Mouse (Mus musculus) CH12.LX (cell line): Measurements from ENCODE around the gene Pgap3. TPM values are rescaled to one million over a fixed set of nuclear protein-coding genes. Genes with fewer than 3 reads are reported as not detected.
A peak's percentile ranks its signal among the peaks of the same experiment; 100 is the strongest.

Source experiments
- DNase-seq: peaks from one replicate; pipeline ENCODE4 v3.0.0-alpha.2; 2013; ENCODE audit errors: extremely low read depth
- H3K27ac ChIP-seq: 2 replicates; pipeline ENCODE4 v1.5.1; 2012; ENCODE audit warnings: low read depth, mild to moderate bottlenecking, control low read depth, moderate library complexity; ENCODE audit not compliant: insufficient read depth
- H3K27me3 ChIP-seq: replicated peaks from 2 replicates; pipeline ENCODE3; 2012; ENCODE audit warnings: inconsistent platforms
- H3K36me3 ChIP-seq, 2 experiments: replicated peaks in 1 of 2; 2 replicates each; pipeline versions ENCODE3 to v1.6.1; 2012; ENCODE audit warnings: inconsistent platforms in 1 of 2, low read length in 1 of 2, mild to moderate bottlenecking in 1 of 2, mixed read lengths in 1 of 2, moderate library complexity in 1 of 2; ENCODE audit not compliant: control insufficient read depth in 1 of 2, insufficient read depth in 1 of 2
- H3K4me1 ChIP-seq, 2 experiments: 2 replicates each; pipeline ENCODE4 v1.6.1; 2012; ENCODE audit warnings: inconsistent platforms in 1 of 2, moderate library complexity in 1 of 2; ENCODE audit not compliant: insufficient read depth in 2 of 2, control insufficient read depth in 1 of 2
- H3K4me2 ChIP-seq: 2 replicates; pipeline ENCODE4 v1.6.1; 2012; ENCODE audit warnings: low read depth, mild to moderate bottlenecking, control low read depth; ENCODE audit not compliant: poor library complexity, insufficient read depth, severe bottlenecking
- H3K4me3 ChIP-seq, 3 experiments: fragments of 150-350 bp in 1 of 3; sonication (generic) in 1 of 3; replicated peaks in 1 of 3; 2 replicates each; pipeline versions ENCODE3 to v1.5.1; 2011 to 2012; ENCODE audit warnings: low read depth in 2 of 3, low read length in 2 of 3, mild to moderate bottlenecking in 2 of 3, moderate library complexity in 2 of 3, control low read depth in 1 of 3, improper control_type of control experiment in 1 of 3, inconsistent platforms in 1 of 3, mixed read lengths in 1 of 3; ENCODE audit not compliant: poor library complexity in 1 of 3
- H3K79me2 ChIP-seq: replicated peaks from 2 replicates; pipeline ENCODE4 v1.6.1; 2012; ENCODE audit warnings: mild to moderate bottlenecking, moderate library complexity; ENCODE audit not compliant: control insufficient read depth, poor library complexity, insufficient read depth, severe bottlenecking; ENCODE audit errors: extremely low read depth
- H3K9ac ChIP-seq: 2 replicates; pipeline ENCODE4 v1.6.1; 2012; ENCODE audit warnings: low read depth, mild to moderate bottlenecking, control low read depth, moderate library complexity; ENCODE audit not compliant: insufficient read depth
- H3K9me3 ChIP-seq: replicated peaks from 2 replicates; pipeline ENCODE3; 2012; ENCODE audit warnings: low read length, inconsistent platforms, mixed read lengths
- CHD2 ChIP-seq: IDR thresholded peaks from 2 replicates; pipeline ENCODE4 v1.6.1; 2011; ENCODE audit warnings: low read length, improper control_type of control experiment
- EP300 ChIP-seq: IDR thresholded peaks from 2 replicates; pipeline ENCODE4 v1.6.1; 2011; ENCODE audit warnings: low read length, improper control_type of control experiment
- HCFC1 ChIP-seq: IDR thresholded peaks from 2 replicates; pipeline ENCODE4 v1.6.1; 2012; ENCODE audit warnings: low read depth, mild to moderate bottlenecking, inconsistent platforms, low read length, improper control_type of control experiment
- IRF4 ChIP-seq: IDR thresholded peaks from 2 replicates; pipeline ENCODE4 v1.6.1; 2014; ENCODE audit warnings: low read depth, mild to moderate bottlenecking, inconsistent platforms, low read length, improper control_type of control experiment
- JUND ChIP-seq: conservative IDR thresholded peaks from 2 replicates; pipeline ENCODE4 v1.6.1; 2011; ENCODE audit warnings: low read depth, low read length, improper control_type of control experiment
- MAFK ChIP-seq: IDR thresholded peaks from 2 replicates; pipeline ENCODE4 v1.6.1; 2011; ENCODE audit warnings: low read length, improper control_type of control experiment; ENCODE audit not compliant: insufficient replicate concordance
- MAX ChIP-seq: IDR thresholded peaks from 2 replicates; pipeline ENCODE4 v1.6.1; 2011; ENCODE audit warnings: low read length, improper control_type of control experiment
- MAZ ChIP-seq: IDR thresholded peaks from 2 replicates; pipeline ENCODE4 v1.6.1; 2012; ENCODE audit warnings: low read depth, mild to moderate bottlenecking, inconsistent platforms, low read length, improper control_type of control experiment, moderate library complexity
- MEF2A ChIP-seq: IDR thresholded peaks from 2 replicates; pipeline ENCODE4 v1.6.1; 2014; ENCODE audit warnings: low read depth, mild to moderate bottlenecking, inconsistent platforms, low read length, improper control_type of control experiment, borderline replicate concordance
- MXI1 ChIP-seq: IDR thresholded peaks from 2 replicates; pipeline ENCODE4 v1.6.1; 2011; ENCODE audit warnings: mild to moderate bottlenecking, low read depth, low read length, improper control_type of control experiment
- POLR2AphosphoS2 ChIP-seq: IDR thresholded peaks from 2 replicates; pipeline ENCODE4 v1.6.1; 2011; ENCODE audit warnings: low read depth, low read length, improper control_type of control experiment
- RCOR1 ChIP-seq: conservative IDR thresholded peaks from 2 replicates; pipeline ENCODE4 v1.6.1; 2012; ENCODE audit warnings: low read depth, mild to moderate bottlenecking, inconsistent platforms, low read length, improper control_type of control experiment
- SMC3 ChIP-seq: IDR thresholded peaks from 2 replicates; pipeline ENCODE4 v1.6.1; 2011; ENCODE audit warnings: low read depth, low read length, improper control_type of control experiment
- ZKSCAN1 ChIP-seq: IDR thresholded peaks from 2 replicates; pipeline ENCODE4 v1.6.1; 2012; ENCODE audit warnings: low read depth, inconsistent platforms, low read length, improper control_type of control experiment, borderline replicate concordance
- dilution Hi-C: fragments of 300-500 bp; cut with MboI; formaldehyde crosslinking; loops from 2 replicates; pipeline ENCODE4 v1.14.3; 2020; ENCODE audit warnings: low sequenced_read_pairs; ENCODE audit not compliant: extremely low pct_unique_long_range_greater_than_20kb, extremely low pct_ligation_motif_present
- in situ Hi-C: fragments of 300-500 bp; cut with MboI; formaldehyde crosslinking; loops from 3 replicates; pipeline ENCODE4 v1.14.3; 2019; ENCODE audit warnings: low sequenced_read_pairs, low pct_ligation_motif_present, low pct_unique_long_range_greater_than_20kb, mixed read lengths
- polyA plus RNA-seq: library from polyadenylated mRNA; unstranded; fragments of >175 nt; gene quantifications from 2 replicates; pipeline ENCODE4 v1.2.1, GENCODE M21; 2012; ENCODE audit warnings: low read depth; ENCODE audit not compliant: insufficient read length
- total RNA-seq, 2 experiments: library from RNA; depleted of rRNA; stranded (reverse); fragments of 300-350 nt in 1 of 2; fragments of >200 nt in 1 of 2; gene quantifications; 2 replicates each; pipeline ENCODE4 v1.2.3; 2012 to 2014

The Pgap3 gene
- total and polyA plus RNA-seq, 3 experiments, result 3.3 to 6.9 (median 6.5) TPM

GRCm38 (mm10) chr11:98357396-98358160 is 42.7 kb downstream of the Pgap3 start:
- dilution Hi-C loops (no loop called here), in situ Hi-C loops (loop anchor here (5.0 kb wide), 2 partner anchors 35 to 90 kb away; partner anchors contain the start of gene Grb7)
- peaks cover 11% of the 10 kb centered on the region for H3K79me2 ChIP-seq
- no peaks in the 10 kb centered on the region for H3K9me3 ChIP-seq
- H3K4me3 ChIP-seq, result peak overlapping the region; percentile 55 to 97 (median 59)
- H3K4me2 ChIP-seq, result peak overlapping the region; percentile 87
- peaks cover 11 to 54% of the 10 kb centered on the region in 2 experiments for H3K4me1 ChIP-seq
- DNase-seq, result no peak
- peak overlapping the region; percentile 69 for H3K9ac ChIP-seq
- TF ChIP-seq POLR2AphosphoS2 (no peak), CHD2 (no peak), MAFK (no peak), EP300 (no peak), IRF4 (no peak), MAZ (no peak), MEF2A (no peak), ZKSCAN1 (no peak), RCOR1 (no peak), MAX (no peak), HCFC1 (no peak), SMC3 (no peak), MXI1 (no peak)
- peaks cover 0 to 29% of the 10 kb centered on the region in 2 experiments for H3K36me3 ChIP-seq
- H3K27ac ChIP-seq, result no peak overlapping the region
- H3K27me3 ChIP-seq, result peaks cover 42% of the 10 kb centered on the region

GRCm38 (mm10) chr11:98356625-98357394 is 43.5 kb downstream of the Pgap3 start:
- Histone ChIP-seq H3K4me2 (no peak overlapping the region), H3K4me1 (peaks cover 11 to 54% of the 10 kb centered on the region in 2 experiments), H3K36me3 (peaks cover 0 to 23% of the 10 kb centered on the region in 2 experiments), H3K27ac (no peak overlapping the region), H3K9me3 (no peaks in the 10 kb centered on the region), H3K9ac (no peak overlapping the region), H3K79me2 (peaks cover 11% of the 10 kb centered on the region), H3K27me3 (peaks cover 49% of the 10 kb centered on the region), H3K4me3 (no peak overlapping the region)
- DNase-seq, result no peak
- TF ChIP-seq JUND (no peak), CHD2 (no peak), HCFC1 (no peak)
- dilution Hi-C loops, result no loop called here
- in situ Hi-C loops, result loop anchor here (5.0 kb wide), 2 partner anchors 35 to 90 kb away; partner anchors contain the start of gene Grb7
